Mouse (Mus musculus) forebrain, embryonic 16.5 days (tissue): ENCODE data around the gene Cldn34c3. TPM values are rescaled to one million over a fixed set of nuclear protein-coding genes. Genes with fewer than 3 reads are reported as not detected.
"Not testable (repeated sequence)": the region's sequence is repeated elsewhere in the genome, so short reads cannot be mapped to it uniquely, and the experiment has no call there.

Source experiments
- ATAC-seq: fragments of 200-750 bp; cut with Nextera tagmentation; 2 replicates; pipeline ENCODE4 v1.8.0; 2017; ENCODE audit warnings: mild to moderate bottlenecking, moderate library complexity
- H3K27ac ChIP-seq: fragments of 300-500 bp; sonication (generic); 2 replicates; pipeline ENCODE4 v1.5.1; 2014; ENCODE audit warnings: low read length, control low read depth
- H3K27me3 ChIP-seq: fragments of 300-500 bp; sonication (generic); replicated peaks from 2 replicates; pipeline ENCODE4 v1.6.1; 2014; ENCODE audit warnings: low read length; ENCODE audit not compliant: control insufficient read depth, insufficient read depth
- H3K36me3 ChIP-seq: fragments of 300-500 bp; sonication (generic); 2 replicates; pipeline ENCODE4 v1.6.1; 2014; ENCODE audit not compliant: control insufficient read depth, insufficient read depth
- H3K4me1 ChIP-seq: fragments of 300-500 bp; sonication (generic); replicated peaks from 2 replicates; pipeline ENCODE4 v1.6.1; 2014; ENCODE audit warnings: low read length; ENCODE audit not compliant: control insufficient read depth, insufficient read depth
- H3K4me2 ChIP-seq: fragments of 300-500 bp; sonication (generic); 2 replicates; pipeline ENCODE4 v1.6.1; 2014; ENCODE audit warnings: mild to moderate bottlenecking, low read length, control low read depth
- H3K4me3 ChIP-seq: fragments of 300-500 bp; sonication (generic); replicated peaks from 2 replicates; pipeline ENCODE4 v1.5.1; 2014; ENCODE audit warnings: mild to moderate bottlenecking, low read length, control low read depth
- H3K9ac ChIP-seq: fragments of 300-500 bp; sonication (generic); replicated peaks from 2 replicates; pipeline ENCODE4 v1.6.1; 2014; ENCODE audit warnings: low read depth, low read length, control low read depth
- H3K9me3 ChIP-seq: fragments of 300-500 bp; sonication (generic); 2 replicates; pipeline ENCODE4 v1.6.1; 2016; ENCODE audit warnings: low read length; ENCODE audit not compliant: control insufficient read depth
- polyA plus RNA-seq: library from polyadenylated mRNA; unstranded; fragments of >200 nt; fragmentation: Nextera tagmentation; extraction: Ambion mirVana; gene quantifications from 2 replicates; pipeline ENCODE4 v1.2.1, GENCODE M21; 2015

Cldn34c3 gene
- not detected in 2 replicates for polyA plus RNA-seq

GRCm38 (mm10) chrX:123793365-123793764, at the start of gene Cldn34c3:
Gene Cldn34c3, plus strand, starts transcription at chrX:123793665.
- H3K4me3 ChIP-seq, H3K27me3 ChIP-seq, H3K9ac ChIP-seq, H3K36me3 ChIP-seq, H3K27ac ChIP-seq, ATAC-seq, H3K4me2 ChIP-seq, H3K9me3 ChIP-seq, H3K4me1 ChIP-seq: not testable (repeated sequence)

Other genes starting within 250 kb of the Cldn34c3 start
- not detected in 2 replicates for gene Cldn34c2, start 212.0 kb upstream of the Cldn34c3 start, polyA plus RNA-seq
- gene Gm17467, start 88.9 kb upstream of the Cldn34c3 start, polyA plus RNA-seq = not detected in 2 replicates